Mouse (Mus musculus): ENCODE results near the gene Prdm2. TPM values are rescaled to one million over a fixed set of nuclear protein-coding genes. Genes with fewer than 3 reads are reported as not detected.

The Prdm2 gene
- polyA plus RNA-seq, 1 experiment from 2014 or later, result 14.7 TPM

DNA sequence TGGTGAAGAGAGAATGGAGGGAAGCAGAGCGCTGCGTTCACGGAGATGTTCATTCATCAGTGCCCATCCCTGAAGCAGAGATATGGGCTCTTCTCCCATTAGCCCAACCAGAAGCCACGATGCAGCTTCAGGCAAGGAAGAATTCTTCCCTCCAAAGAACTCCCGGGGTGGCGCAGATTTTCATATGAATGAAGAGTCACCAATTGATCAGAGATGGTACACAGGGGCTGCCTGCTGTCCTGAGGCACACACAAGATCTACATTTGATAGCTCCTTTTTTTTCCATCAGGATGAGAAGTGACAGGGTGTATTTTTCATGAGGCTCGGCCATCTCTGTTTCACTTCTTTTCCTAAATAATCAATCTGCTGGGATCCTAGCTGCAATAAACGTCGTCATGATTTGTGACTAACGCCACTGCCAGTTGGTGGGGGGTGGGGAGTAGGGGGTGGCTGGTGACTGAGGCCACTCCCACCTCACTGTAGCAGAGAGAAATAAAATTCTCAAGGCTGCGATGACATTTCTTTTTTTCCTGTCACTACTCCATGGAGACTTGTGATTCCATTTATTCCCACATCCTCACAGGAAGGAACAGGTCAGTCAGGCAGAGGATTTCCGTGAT is 120.6 kb downstream of the Prdm2 start:
- H3K9me3 ChIP-seq (ENCODE audit: control insufficient read depth, low read length), result no peaks in the 10 kb centered on the region
- ATAC-seq (ENCODE audit: low FRiP score), result no peak
- H3K36me3 ChIP-seq (ENCODE audit: control insufficient read depth, insufficient read depth, low read length), result no peaks in the 10 kb centered on the region
- no peak overlapping the region for H3K4me2 ChIP-seq
- no peaks in the 10 kb centered on the region for H3K4me1 ChIP-seq (ENCODE audit: control insufficient read depth, insufficient read depth, low read length)
- H3K9ac ChIP-seq (ENCODE audit: low read length), result no peak overlapping the region
- no peak overlapping the region for H3K27ac ChIP-seq (ENCODE audit: low read depth, low read length)
- 51% methylated on average over 12 of the region's 12 CpGs for WGBS
- no peaks in the 10 kb centered on the region for H3K27me3 ChIP-seq (ENCODE audit: control insufficient read depth, insufficient read depth, low read length)
- DNase-seq (ENCODE audit: low spot score, missing footprints), result no peak
- no peak overlapping the region for H3K4me3 ChIP-seq (ENCODE audit: low read depth, low read length)

- Histone ChIP-seq H3K27me3 (ENCODE audit: control insufficient read depth, insufficient read depth, low read length) (no peaks in the 10 kb centered on the region), H3K4me1 (ENCODE audit: control insufficient read depth, insufficient read depth, low read length) (no peaks in the 10 kb centered on the region), H3K4me2 (no peak overlapping the region), H3K27ac (ENCODE audit: low read depth, low read length) (no peak overlapping the region), H3K36me3 (ENCODE audit: control insufficient read depth, insufficient read depth, low read length) (no peaks in the 10 kb centered on the region), H3K9me3 (ENCODE audit: control insufficient read depth, low read length) (no peaks in the 10 kb centered on the region), H3K9ac (ENCODE audit: low read length) (no peak overlapping the region), H3K4me3 (ENCODE audit: low read depth, low read length) (no peak overlapping the region)
- 96% methylated on average over 3 of the region's 3 CpGs for WGBS
- no peak for DNase-seq (ENCODE audit: low spot score, missing footprints)
- ATAC-seq (ENCODE audit: low FRiP score), result no peak
These were observed 122.2 kb downstream of the Prdm2 start for GRCm38 (mm10) chr4:143090551-143090950.

GRCm38 (mm10) chr4:143074071-143074765 is 138.6 kb downstream of the Prdm2 start:
- 0 out of 2 replicates have a peak, but pooled peaks cover 2% of the 10 kb centered on the region for H3K4me1 ChIP-seq (ENCODE audit: control insufficient read depth, insufficient read depth, low read length)
- no peaks in the 10 kb centered on the region for H3K27me3 ChIP-seq (ENCODE audit: control insufficient read depth, insufficient read depth, low read length)
- 4% methylated on average over 19 of the region's 20 CpGs for WGBS
- peak overlapping the region; percentile 4; the same call in 1 of the 2 replicates for H3K4me3 ChIP-seq (ENCODE audit: low read depth, low read length)
- H3K4me2 ChIP-seq, result peak overlapping the region; percentile 36
- ATAC-seq (ENCODE audit: low FRiP score) (peak; percentile 24; the same call in 1 of the 2 replicates), DNase-seq (ENCODE audit: low spot score, missing footprints) (peak; percentile 86)
- H3K36me3 ChIP-seq (ENCODE audit: control insufficient read depth, insufficient read depth, low read length), result no peaks in the 10 kb centered on the region
- no peaks in the 10 kb centered on the region; the same call in 1 of the 2 replicates for H3K9me3 ChIP-seq (ENCODE audit: control insufficient read depth, low read length)
- peak overlapping the region; percentile 41 for H3K9ac ChIP-seq (ENCODE audit: low read length)
- H3K27ac ChIP-seq (ENCODE audit: low read depth, low read length), result no peak overlapping the region

DNA sequence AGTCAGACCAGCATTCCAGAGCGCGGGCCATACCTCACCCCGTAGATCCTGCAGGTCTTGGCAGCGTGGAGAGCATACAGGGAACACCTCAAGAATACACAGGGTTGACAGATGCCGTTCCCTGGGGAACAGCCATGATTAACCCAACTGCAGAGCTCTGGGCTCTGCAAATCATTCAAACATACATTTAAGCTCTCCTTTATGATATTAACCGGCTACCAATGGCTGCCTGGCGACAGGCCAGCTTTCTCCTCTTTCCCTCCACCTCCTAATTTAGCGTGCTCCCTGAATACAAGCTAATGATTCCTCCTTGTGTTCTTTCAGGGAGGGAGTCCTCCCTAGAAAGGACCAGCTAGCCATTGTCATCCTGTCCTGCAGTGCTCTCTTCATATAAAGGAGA is 141.0 kb downstream of the Prdm2 start:
- Histone ChIP-seq H3K36me3 (ENCODE audit: control insufficient read depth, insufficient read depth, low read length) (no peaks in the 10 kb centered on the region), H3K27me3 (ENCODE audit: control insufficient read depth, insufficient read depth, low read length) (no peaks in the 10 kb centered on the region), H3K4me3 (ENCODE audit: low read depth, low read length) (no peak overlapping the region), H3K9me3 (ENCODE audit: control insufficient read depth, low read length) (no peaks in the 10 kb centered on the region; the same call in 1 of the 2 replicates), H3K4me1 (ENCODE audit: control insufficient read depth, insufficient read depth, low read length) (0 out of 2 replicates have a peak, but pooled peaks cover 2% of the 10 kb centered on the region), H3K27ac (ENCODE audit: low read depth, low read length) (no peak overlapping the region), H3K9ac (ENCODE audit: low read length) (no peak overlapping the region), H3K4me2 (no peak overlapping the region)
- 65% methylated on average over 8 of the region's 8 CpGs for WGBS
- no peak for ATAC-seq (ENCODE audit: low FRiP score)
- DNase-seq (ENCODE audit: low spot score, missing footprints), result no peak

- Histone ChIP-seq H3K4me2 (no peak overlapping the region), H3K9me3 (ENCODE audit: control insufficient read depth, low read length) (no peaks in the 10 kb centered on the region), H3K4me3 (ENCODE audit: low read depth, low read length) (no peak overlapping the region), H3K27me3 (ENCODE audit: control insufficient read depth, insufficient read depth, low read length) (no peaks in the 10 kb centered on the region), H3K27ac (ENCODE audit: low read depth, low read length) (no peak overlapping the region), H3K36me3 (ENCODE audit: control insufficient read depth, insufficient read depth, low read length) (no peaks in the 10 kb centered on the region), H3K4me1 (ENCODE audit: control insufficient read depth, insufficient read depth, low read length) (no peaks in the 10 kb centered on the region), H3K9ac (ENCODE audit: low read length) (no peak overlapping the region)
- WGBS, result 92% methylated on average over 9 of the region's 9 CpGs
- DNase-seq (ENCODE audit: low spot score, missing footprints) (no peak), ATAC-seq (ENCODE audit: low FRiP score) (no peak)
These were observed 145.8 kb downstream of the Prdm2 start for GRCm38 (mm10) chr4:143067006-143067405.

DNA sequence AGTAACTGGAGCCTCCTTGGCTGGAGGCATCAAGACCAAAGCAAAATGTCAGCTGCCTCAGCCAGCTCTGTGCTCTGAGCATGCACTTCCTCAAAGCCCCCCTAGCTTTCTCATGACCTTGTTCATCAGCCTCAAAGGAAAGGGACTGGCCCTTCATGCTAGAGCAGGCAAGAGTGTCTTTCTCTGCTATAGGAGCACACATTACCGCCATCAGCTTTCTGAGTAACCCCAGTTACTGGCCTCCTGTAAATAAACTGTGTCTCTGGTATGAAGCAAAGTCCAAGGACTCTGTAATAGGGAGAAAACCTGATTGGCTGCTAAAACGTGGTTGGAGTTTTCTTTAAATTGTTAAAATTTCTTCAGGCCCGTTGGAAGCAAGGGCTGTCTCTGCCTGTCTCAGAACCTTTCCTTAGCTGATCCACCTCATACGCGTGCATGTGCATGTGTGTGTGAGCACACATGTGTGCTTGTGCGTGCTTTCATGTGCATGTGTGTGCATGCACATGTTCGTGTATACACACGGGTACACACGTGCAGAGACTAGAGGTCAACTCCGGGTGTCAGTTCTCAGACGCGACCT is 153.9 kb downstream of the Prdm2 start:
- Histone ChIP-seq H3K27ac (ENCODE audit: low read depth, low read length) (no peak overlapping the region), H3K4me3 (ENCODE audit: low read depth, low read length) (no peak overlapping the region), H3K36me3 (ENCODE audit: control insufficient read depth, insufficient read depth, low read length) (no peaks in the 10 kb centered on the region), H3K4me2 (no peak overlapping the region), H3K9me3 (ENCODE audit: control insufficient read depth, low read length) (no peaks in the 10 kb centered on the region), H3K4me1 (ENCODE audit: control insufficient read depth, insufficient read depth, low read length) (no peaks in the 10 kb centered on the region), H3K9ac (ENCODE audit: low read length) (no peak overlapping the region), H3K27me3 (ENCODE audit: control insufficient read depth, insufficient read depth, low read length) (no peaks in the 10 kb centered on the region)
- WGBS, result 93% methylated on average over 12 of the region's 12 CpGs
- no peak for DNase-seq (ENCODE audit: low spot score, missing footprints)
- ATAC-seq (ENCODE audit: low FRiP score), result no peak

Small RNAs within 50 kb of the gene (microRNA-seq; reads per million reads assigned to microRNA genes)
- 5.9 reads per million, percentile 24 among the genes with 10 or more reads in this experiment for gene Mir7021

Other genes with a start within 250 kb of the Prdm2 start
- 119 and 125 TPM in 2 replicates for gene Pdpn, start 86.6 kb upstream of the Prdm2 start, polyA plus RNA-seq (2014; fragmentation: Nextera tagmentation; extraction: Ambion mirVana)
- 0.08 and 0.27 TPM in 2 replicates for gene Lrrc38, start 136.8 kb upstream of the Prdm2 start, polyA plus RNA-seq (2014; fragmentation: Nextera tagmentation; extraction: Ambion mirVana)
- gene Pramel1, start 181.4 kb upstream of the Prdm2 start, polyA plus RNA-seq (2014; fragmentation: Nextera tagmentation; extraction: Ambion mirVana), result not detected in 2 replicates
- 15.6 and 18.6 TPM in 2 replicates for gene Pramef8, start 199.4 kb upstream of the Prdm2 start, polyA plus RNA-seq (2014; fragmentation: Nextera tagmentation; extraction: Ambion mirVana)
- gene Oog4, start 237.3 kb upstream of the Prdm2 start, polyA plus RNA-seq (2014; fragmentation: Nextera tagmentation; extraction: Ambion mirVana), result not detected in 2 replicates

Data from midbrain, embryonic 11.5 days (tissue).